Mouse (Mus musculus) kidney, adult 8-10 months (tissue): ENCODE measurements around the gene Cldn5.

Source experiments
- DNase-seq, 2 experiments: peaks; one replicate each; pipeline ENCODE4 v3.0.0; 2022

Gene Cldn5

DNA sequence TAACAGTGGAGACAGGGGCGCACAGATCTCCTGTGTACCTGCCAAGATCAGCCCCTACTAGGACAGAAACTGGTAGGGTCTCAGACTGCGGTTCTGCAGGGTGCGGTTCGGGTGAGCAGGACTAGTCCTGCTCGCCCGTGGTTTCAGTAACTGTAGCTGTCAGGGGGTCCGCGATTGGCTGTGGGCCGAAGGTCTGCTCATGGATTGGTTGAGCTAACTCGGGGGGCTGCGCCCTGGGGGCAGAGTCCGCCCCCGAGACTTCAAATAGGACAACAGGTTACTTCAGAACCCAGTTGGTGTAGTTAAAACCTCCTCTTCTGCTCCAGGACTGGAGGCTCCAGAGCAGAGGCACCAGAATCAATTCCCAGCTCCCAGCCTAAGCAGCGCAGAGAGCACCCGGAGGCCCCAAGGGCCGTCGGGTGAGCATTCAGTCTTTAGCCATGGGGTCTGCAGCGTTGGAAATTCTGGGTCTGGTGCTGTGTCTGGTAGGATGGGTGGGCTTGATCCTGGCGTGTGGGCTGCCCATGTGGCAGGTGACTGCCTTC, at the start of gene Cldn5:
Gene Cldn5, plus strand, starts transcription at position 292 of the 545 bp plus-strand sequence.
- no peak for DNase-seq

DNA sequence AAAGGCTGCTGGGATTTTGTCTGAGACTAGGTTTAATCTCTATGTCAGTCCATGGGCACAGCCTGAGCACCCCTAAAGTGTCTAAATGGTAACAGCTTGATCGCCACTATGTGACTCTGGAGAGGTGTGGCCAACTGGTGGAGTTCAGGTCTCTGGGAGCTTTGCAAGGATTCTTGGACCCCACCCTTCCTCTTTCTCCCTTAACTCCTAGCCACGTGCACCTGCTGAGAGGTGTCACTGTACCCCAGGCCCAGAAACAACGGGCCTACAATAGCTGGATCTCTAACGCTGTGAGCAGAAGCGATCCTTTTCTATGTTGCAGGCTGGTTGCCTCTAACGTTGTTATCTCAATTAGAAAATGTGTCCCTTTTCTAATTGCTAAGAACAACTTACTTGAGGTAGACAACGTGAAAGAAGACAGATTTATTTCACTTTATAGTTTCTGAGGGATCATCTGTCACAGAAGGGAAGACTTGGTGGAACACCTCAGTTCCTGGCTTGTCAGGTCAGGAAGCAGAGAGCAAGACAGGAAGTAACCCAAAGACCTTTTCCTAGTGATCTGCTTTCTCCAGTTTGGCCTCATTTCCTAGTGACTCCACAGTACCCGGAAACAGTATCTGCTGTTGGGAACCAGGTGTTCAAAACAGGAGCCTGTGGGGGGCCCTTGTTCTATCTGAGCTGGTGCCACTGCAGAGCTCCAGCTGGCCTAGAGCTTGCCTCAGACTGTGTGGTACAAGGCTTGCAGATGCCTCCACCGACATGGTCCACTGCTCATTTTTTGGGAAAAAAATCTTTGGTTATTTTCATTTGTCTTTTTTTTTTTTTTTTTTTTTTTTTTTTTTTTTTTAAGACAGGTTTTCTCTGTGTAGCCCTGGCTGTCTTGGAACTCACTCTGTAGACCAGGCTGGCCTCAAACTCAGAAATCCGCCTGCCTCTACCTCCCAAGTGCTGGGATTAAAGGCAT, 48.8 kb upstream of the Cldn5 start:
- no peak for DNase-seq

DNA sequence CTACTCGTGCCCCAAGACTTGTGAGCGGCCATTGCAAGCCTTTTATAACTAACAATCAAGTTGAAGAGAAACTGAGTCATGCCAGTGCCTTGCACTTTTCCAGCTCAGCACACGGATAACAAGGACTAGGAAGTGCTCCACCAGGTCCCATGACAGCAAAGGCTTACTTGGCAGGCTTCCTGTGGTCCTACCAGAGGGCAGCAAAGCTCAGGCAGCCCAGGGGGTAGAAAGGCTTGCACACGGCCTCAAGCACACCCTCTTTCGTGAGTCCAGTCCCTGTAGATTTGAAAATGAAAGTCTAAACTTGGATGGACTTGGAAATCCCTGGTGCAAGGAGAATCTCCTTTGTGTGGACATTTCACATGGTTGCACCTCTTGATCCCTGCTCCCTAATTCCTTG, 47.5 kb upstream of the Cldn5 start:
- DNase-seq, result no peak

DNA sequence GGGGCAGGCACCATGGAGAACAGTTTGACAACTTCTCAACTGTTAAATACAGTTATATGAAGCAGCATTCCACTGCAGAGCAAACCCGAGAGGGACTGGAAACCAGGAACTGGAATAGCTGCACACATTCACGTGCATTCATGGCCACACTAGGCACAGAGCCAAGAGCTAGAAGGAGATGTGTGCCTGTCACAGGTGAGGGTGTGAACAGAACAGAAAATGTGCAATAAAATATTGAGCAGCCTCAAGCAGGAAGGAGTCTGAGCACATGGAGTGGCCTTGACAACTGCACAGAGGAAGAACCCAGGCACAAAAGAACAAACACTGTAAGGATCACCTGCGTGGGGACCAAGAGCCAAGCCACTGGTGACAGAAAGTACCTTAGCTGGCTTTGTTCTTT, 46.0 kb upstream of the Cldn5 start:
- DNase-seq, result no peak

DNA sequence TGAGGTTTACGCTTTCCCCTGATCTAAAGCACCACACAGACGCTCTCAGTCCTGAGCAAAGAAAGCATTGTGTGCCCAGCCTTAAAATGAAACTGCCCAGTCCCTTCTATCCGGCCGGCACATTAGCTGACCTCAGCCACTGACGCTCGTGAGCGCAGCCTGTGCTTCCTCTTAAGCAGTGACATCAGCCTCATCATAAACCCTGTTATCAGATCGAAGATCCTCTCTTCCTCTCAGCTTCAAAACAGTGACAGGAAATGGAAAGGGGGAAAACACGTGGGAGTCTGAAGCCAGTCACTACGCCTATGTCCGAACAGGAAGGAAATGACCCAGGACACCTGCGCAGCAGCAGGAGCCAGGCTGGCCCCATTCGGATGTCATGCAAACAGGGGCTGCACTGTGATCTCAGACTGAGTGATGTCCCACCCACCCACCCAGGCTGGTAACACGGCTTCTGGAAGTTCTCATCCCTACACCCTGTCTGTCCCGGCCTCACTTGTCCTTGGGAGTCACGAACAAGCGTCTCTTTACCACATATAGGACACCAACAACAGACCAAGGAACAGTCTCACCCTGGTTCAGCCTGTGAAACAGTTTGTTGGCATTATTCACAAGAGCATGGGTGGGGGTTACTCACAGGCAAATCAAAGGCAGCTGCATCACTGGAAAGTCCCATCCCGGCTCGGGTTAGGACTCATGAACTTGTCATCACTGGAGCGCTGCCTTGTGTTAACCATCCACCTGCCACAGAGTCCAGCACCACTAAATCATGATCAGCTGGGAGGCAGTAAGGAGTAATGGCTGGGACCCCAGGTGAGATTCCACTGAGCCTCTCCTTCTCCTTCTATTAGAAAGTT, 43.3 kb upstream of the Cldn5 start:
- DNase-seq, result peak; percentile 28 to 30

DNA sequence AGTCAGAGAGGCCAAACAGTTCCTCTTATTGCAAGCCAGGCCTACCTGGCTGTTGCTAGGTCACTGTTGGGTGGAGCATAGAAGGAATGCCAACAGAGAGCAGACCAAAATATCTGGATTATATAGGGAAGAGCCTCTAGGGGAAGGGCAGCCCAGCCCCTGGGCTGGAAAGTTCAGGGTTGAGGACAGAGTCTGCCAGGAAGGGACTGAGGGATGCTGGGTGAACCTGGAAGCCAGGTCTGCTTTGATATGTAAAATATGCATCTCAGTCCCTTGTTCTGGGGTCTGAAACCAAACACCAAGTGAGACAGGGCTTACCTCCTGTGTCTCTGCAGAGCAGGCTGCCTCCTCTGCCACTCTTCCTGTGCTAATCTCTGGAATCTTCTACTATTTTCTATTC, 38.3 kb upstream of the Cldn5 start:
- no peak for DNase-seq

DNA sequence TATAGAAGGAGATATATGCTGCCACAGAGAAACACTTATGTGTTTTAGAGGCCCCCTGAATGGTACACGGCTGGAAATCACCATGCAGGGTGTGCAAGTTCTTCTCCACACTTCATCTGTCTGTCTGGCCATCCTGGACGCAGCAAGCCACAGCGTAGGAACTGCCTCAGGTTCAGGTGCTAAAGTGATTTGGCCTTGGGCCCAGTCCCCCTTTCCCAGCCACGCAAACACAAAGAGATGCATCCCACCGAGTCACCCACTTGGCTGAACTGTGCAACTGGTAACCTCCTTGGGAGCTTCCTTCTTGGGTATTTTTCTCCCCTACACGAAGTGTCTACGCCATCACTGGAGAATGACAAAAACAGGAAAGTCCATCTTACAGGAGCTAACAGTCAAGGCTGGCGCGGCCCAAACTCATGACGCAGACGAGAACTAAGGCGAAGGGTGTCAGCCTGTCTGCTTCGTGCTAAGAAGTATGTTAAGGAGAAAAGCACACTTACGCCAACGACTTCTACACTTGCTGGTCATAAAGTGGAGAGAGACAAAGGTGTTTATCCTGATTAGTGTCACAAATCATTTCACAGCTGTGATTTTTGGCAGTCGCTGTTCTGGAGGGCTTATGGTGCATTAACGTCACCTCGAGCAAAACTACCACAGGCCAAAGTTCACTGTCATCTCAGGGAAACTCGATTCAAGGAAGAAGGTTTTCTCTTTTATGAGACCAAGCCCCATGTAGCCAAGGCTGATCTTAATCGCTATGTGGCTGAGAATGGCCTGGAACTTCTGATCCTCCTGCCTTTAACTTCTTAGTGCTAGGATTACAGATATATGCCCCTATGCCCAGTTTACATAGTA, 30.2 kb upstream of the Cldn5 start:
- no peak for DNase-seq

DNA sequence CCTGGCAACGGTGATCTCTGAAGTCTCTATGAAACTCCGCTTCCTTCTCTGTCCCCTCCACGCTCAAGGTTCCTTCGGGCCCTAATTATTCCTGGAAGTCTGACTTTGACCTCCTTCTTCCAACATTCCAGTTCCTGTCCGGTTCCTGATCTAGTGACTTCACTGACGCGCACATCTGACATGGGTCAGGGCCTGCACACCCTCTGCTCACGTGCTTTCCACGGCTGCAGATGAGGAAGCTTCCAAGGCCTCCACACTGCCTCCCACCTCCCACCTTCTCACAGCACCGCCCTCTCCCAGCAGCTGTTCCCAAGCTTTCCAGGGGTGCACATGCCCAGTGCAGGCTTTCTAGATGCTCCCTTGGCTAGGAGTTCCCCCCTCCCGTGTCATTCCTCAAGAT, 25.5 kb upstream of the Cldn5 start:
- DNase-seq, result no peak

DNA sequence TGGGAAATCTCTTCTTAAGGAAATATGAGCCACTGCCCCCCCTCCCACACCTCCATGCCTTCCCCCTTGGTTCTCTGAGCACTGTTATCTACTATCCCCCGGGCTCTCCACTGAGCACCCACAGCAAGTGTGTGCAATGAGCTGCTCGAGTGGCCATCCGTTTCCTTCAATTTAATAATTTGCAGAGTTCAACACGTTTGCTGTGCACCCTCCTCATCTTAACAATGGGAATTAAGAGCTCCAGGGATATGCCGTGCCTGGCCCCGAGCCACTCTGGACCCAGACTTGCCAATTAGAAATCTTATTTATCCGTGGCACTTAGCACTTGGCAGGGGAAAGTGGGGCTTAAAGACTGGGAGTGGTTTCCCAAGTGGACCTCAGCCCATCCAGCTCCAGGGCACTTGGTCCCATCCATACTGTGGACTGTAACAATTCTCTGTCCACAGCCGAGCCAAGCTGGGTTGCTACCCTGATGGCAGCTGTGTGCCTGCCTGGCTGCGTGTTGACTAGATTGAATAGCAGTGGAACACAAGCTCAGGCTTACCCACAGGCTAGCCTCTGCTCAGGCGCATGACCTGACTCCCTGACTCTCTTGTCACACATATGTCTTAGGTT, 24.7 kb upstream of the Cldn5 start:
- DNase-seq, result no peak

DNA sequence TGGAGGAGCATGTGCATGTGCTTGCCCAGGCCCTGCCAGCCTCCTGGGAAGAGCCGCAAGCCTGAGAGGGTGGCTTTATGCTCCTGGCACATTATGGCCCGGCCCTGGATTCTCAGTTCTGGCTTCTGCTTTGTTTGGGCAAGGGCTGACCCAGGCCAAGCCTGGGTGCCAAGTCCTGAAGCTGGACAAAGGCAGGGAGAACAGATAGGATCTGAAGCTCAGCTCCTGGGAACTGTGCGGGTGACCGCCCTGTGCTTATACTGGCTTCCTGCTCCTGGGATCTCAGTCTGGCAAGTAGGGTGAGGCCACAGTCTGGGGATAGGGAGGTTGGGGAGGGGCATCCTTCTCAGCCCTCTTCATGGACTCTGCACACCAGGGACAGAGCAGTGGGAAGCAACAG, 14.9 kb upstream of the Cldn5 start:
- DNase-seq, result no peak

DNA sequence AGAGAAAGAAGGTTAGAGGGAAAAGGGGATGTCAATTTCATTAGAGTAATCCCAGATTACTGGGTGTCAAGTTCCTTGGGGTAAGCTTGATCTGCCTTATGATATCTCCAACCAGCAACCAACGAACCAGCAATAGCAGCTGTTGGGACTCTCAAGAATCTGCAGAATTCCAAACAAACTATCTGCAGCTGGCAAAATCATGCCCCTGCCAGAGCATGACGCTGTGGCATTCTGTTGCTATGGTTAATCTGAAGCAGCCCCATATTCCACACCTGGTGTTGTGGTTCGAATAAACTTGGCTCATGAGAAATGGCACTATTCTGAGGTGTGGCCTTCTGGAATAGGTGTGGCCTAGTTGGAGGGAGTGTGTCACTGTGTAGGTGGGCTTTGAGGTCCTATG, 13.7 kb upstream of the Cldn5 start:
- no peak for DNase-seq

DNA sequence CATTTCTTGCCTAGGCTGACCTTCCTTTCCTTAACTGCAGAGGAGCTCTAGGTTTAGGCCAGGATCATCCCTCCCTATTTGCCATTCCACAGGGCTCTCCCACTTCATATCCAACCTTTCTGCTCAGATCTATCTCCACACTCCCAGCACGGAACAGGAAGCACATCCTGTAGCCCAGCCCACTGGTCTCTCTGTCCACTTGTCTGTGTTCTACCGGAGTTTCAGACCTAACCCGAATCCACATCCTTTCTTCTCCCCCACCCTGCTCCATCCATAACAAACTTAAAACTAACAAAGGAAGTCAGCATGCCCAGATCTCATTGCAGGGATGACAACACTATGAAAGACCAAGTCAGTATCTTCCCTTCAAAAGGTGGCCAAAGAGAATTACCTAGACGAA, 10.3 kb upstream of the Cldn5 start:
- DNase-seq, result no peak

DNA sequence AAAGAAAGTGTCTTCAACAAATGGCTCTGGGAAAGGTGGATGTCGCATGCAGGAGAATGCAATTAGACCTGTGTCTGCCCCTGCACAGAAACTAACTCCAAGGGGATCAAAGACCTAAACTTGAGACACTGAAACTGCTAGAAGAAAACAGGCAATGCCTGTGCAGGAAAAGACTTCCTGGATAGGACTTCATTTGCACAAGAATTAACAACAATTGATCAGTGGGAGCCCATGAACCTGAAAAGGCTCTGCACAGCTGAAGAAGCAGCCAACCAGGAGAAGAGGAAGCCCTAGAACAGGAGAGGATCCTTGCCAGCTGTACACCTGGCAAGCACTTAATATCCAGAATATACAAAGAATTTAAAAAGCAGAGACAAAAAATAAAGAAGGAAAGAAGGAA, 7.1 kb upstream of the Cldn5 start:
- no peak for DNase-seq

DNA sequence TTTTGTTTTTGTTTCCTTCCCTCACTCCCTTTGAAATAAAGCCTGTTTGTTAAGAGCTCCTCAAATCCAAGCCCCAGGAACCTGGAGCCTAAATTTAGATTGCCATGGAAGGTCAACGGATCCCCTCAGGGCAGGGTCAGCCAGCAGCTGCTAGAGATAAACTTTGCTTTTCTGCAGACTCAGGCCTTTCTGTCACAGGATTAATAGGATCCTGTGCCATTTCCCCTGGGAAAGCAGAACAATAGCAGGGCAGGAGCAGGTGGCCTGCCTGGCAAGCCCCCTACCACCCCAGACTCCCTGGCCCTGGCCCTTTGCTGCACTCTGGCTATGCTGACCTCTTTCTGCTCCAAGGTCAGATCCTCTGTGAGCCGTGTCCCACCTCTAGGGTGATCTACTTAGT, 2.7 kb upstream of the Cldn5 start:
- no peak for DNase-seq

DNA sequence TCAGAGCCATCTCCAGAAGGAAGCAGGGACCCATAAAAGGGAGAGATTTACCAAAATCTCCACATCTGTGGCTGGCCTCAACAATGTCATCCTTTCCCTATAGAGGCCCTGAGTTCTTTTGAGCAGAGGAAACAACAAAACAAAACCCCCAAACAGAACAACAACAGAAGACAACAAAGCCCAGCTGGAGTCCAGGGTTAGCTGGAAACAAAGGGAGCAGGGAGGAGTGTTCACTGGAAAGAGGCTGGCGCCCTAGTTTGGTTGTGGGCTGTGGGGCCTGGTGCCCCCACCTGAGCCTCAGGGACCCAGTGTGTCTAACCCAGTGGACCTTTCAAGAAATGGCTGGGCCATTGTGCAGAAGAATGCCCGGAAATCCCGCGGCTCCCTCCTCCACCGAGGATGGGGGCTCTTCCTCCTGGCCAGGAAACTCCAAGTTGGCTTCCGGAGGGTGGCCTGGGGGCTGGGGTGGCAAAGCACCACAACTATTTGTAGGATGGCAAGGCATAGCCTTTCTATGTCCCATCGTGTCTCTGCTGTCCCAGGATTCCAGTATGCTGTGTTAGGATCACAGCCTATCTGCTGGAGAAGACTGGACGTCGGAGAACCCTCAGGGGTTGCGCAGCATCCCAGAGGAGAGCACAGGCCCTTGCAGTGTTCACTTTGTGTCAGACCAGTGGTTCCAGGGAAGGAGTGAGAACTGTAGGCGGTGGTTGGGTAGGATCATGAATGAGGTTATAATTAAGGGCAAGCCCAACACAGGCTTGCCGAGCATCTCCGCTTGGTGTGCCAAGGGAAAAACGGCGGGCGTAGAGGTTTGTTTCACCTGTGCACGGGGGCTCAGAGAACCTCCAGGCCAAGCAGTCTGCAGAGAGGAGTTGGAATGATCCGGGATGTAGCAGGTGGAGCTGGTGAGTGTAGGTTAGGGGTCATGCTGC, 759 bp upstream of the Cldn5 start:
- DNase-seq, result no peak

DNA sequence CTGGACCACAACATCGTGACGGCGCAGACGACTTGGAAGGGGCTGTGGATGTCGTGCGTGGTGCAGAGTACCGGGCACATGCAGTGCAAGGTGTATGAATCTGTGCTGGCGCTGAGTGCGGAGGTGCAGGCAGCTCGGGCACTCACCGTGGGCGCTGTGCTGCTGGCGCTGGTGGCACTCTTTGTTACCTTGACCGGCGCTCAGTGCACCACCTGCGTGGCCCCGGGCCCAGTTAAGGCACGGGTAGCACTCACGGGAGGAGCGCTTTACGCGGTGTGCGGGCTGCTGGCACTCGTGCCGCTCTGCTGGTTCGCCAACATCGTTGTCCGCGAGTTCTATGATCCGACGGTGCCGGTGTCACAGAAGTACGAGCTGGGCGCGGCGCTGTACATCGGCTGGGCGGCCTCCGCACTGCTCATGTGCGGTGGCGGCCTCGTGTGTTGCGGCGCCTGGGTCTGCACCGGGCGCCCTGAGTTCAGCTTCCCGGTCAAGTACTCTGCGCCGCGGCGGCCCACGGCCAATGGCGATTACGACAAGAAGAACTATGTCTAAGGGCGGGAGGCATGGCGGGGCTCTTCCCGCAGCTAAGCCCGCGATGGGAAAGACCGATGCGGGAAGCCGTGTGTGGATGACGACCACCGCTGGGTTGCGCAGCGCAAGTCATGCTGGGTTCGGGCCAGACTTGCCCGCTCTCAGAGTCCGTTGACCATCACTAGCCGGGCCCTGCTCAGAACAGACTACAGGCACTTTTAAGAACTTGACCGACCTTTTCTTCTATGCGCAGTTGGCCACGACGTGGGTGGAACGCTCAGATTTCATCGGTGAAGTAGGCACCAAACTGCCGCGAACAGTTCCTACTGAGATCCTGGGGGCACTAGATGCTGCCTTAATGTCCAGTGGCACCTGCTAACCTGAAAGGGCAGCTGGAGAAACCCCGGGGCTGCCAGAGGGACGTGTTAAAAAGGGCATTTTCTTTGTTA, 744 bp downstream of the Cldn5 start:
- DNase-seq, result no peak

DNA sequence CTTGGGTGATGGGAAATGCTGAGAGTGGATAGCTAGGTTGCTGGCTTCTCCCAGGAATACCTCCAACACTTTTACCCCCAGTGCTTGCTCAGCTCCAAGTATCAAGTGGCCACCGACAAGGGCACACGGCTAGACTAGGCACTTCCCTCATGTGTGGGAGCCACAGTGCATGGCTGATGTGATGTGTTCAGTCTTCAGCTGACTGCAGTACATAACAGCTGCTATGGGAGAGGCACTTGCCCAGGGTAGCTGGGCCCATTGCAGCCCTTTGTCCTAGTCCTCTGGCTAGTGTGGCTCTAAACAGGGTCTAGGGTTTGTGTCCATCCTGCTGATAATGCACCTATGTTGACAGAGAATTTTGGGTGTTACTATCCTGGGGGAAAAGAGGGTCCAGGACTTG, 1.8 kb downstream of the Cldn5 start:
- DNase-seq, result no peak

DNA sequence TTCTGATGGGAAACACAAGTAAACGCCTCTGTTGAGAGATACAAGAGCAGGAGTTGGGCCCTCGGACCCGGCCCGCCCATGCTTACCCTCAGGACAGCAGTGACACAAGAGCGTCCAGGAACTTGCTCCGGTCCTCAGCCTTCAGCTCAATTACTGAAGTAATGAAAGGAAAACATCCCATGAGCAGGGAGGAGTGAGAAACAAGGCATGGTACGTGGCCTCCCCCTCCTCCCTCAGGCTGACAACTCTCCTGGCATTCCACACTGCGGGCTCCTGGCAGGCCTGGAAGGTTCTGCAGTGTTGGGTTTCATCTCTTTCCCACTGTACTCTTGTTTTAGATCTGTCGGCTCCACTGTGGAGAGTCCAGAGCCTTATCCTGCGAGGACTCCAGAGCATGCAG, 5.2 kb downstream of the Cldn5 start:
- no peak for DNase-seq

DNA sequence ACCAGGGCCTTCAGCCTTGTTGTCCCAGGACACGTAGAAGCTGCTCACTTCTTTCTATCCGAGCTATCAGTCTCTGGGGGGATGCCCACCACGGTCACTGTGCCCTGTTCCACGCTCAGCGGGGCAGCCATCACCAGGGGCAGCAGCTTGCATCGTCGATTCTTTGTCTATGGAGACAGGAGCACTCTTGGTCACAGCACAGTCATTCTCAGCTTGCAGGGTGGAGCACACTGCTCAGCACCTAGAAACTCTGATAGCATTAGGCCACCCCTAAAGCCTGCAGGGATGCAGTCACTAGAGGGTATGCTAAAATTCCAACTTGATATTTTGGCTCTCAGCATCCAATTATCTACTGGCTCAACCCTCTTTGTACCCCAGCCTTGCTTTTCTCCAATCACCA, 8.4 kb downstream of the Cldn5 start:
- DNase-seq, result no peak

DNA sequence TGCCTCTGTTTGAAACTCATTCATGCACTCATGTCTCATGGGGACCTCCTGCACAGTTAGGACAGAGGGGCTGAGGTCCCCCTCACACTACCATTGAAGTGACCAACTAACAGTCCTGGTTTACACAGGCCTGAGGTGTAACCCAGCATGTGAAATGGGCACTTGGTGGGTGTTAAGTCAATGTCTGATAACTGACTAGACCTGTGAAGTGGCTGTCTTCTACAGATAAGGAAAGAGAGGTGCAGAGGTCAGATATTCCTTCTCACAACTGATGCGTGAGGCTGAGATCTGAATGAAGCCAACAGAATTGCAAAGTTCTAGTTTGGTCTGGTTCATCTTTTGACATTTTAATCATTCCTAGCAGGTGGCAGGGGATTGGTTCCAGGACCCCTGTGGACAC, 8.8 kb downstream of the Cldn5 start:
- no peak for DNase-seq
